In the genomic region with DNA sequence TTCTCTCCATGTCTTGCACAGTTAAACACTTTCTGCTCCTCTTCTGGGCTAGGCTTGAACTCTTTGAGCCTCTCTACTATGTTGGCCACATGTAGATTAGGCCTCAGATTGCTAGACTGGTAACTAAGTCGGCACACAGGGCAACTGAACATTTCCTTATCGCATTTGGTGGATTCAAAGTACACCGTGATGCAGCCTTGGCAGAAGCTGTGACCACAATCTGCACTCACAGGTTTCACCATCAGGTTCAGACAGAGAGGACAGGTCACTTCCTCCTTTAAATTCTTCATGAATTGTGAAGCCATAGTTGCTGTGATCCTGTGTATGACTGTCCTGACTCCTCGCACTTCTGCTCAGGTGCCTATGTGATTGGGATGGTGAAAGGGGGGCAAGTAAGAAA, we compare ENCODE assay signal across 13 mouse cellular contexts. TPM values are rescaled to one million over a fixed set of nuclear protein-coding genes. Genes with fewer than 3 reads are reported as not detected.
"Had no signal": no experiment of that assay in that cellular context is flagged by ENCODE, and none has a peak within 500 bp of the region (broad histone marks: within the 10 kb centered on the region; RNA-seq: fewer than 3 reads in every experiment).

No protein-coding gene starts in this region.

RNA-seq across cellular contexts. Expression of a gene that starts 18.8 kb away (rescaled TPM):
- polyA plus RNA-seq: liver, embryonic 13.5 days; liver, embryonic 15.5 days; liver, postnatal 0 days; midbrain, embryonic 10.5 days; midbrain, embryonic 12.5 days; midbrain, embryonic 14.5 days; midbrain, embryonic 16.5 days; neural tube, embryonic 12.5 days; neural tube, embryonic 14.5 days; stomach, postnatal 0 days had no signal

RNA-seq across cellular contexts. Expression of a gene that starts 21.6 kb away (rescaled TPM):
- polyA plus RNA-seq: midbrain, embryonic 10.5 days; midbrain, embryonic 12.5 days; midbrain, embryonic 16.5 days; neural tube, embryonic 12.5 days; neural tube, embryonic 14.5 days had no signal

RNA-seq across cellular contexts. Expression of a gene that starts 52.6 kb away (rescaled TPM):
- polyA plus RNA-seq: lung, adult 2 months; midbrain, embryonic 10.5 days; midbrain, embryonic 16.5 days; neural tube, embryonic 12.5 days; neural tube, embryonic 14.5 days; testis, adult 2 months; thymus, adult 2 months had no signal
